Mouse (Mus musculus) gonadal fat pad, adult 2 months (tissue): ENCODE measurements at regions not wholly inside any gene's neighbourhood (a gene's known extent, or its start where the extent isn't known, plus 50 kb on each side); places are given as distances from the start of the nearest gene placed in this dataset.

Source experiments
- DNase-seq: peaks from one replicate; pipeline ENCODE4 v3.0.0-alpha.2; 2012; ENCODE audit warnings: low read depth

- no peak for DNase-seq
Measured at GRCm38 (mm10) chr10:68842023-68842735, 118.7 kb downstream of the Tmem26 start.

GRCm38 (mm10) chr10:68844066-68844465 is 120.6 kb downstream of the Tmem26 start:
- DNase-seq = no peak

GRCm38 (mm10) chr10:68844596-68844995 is 121.2 kb downstream of the Tmem26 start:
- DNase-seq = no peak

GRCm38 (mm10) chr10:68851153-68851552 is 127.7 kb downstream of the Tmem26 start:
- DNase-seq = no peak

- DNase-seq = no peak
Measured at GRCm38 (mm10) chr10:68855934-68856891, 132.8 kb downstream of the Tmem26 start.

GRCm38 (mm10) chr10:68864606-68865378 is 141.3 kb downstream of the Tmem26 start:
- no peak for DNase-seq

- no peak for DNase-seq
Measured at GRCm38 (mm10) chr10:68865776-68866175, 142.3 kb downstream of the Tmem26 start.

- DNase-seq = no peak
Measured at GRCm38 (mm10) chr10:68867361-68867760, 143.9 kb downstream of the Tmem26 start.

- no peak for DNase-seq
Measured at GRCm38 (mm10) chr10:68872102-68872501, 148.7 kb downstream of the Tmem26 start.

GRCm38 (mm10) chr10:68875641-68876040 is 152.2 kb downstream of the Tmem26 start:
- DNase-seq = no peak

- no peak for DNase-seq
Measured at GRCm38 (mm10) chr10:68893100-68893841, 169.8 kb downstream of the Tmem26 start.

- no peak for DNase-seq
Measured at GRCm38 (mm10) chr10:68894121-68894520, 170.7 kb downstream of the Tmem26 start.

- DNase-seq = no peak
Measured at GRCm38 (mm10) chr10:68897524-68897923, 174.1 kb downstream of the Tmem26 start.

GRCm38 (mm10) chr10:68901168-68901567 is 177.7 kb downstream of the Tmem26 start:
- DNase-seq = no peak

GRCm38 (mm10) chr10:68902670-68903069 is 179.2 kb downstream of the Tmem26 start:
- no peak for DNase-seq

GRCm38 (mm10) chr10:68904337-68904736 is 180.9 kb downstream of the Tmem26 start:
- no peak for DNase-seq

GRCm38 (mm10) chr10:68908236-68908635 is 184.8 kb downstream of the Tmem26 start:
- DNase-seq = no peak

GRCm38 (mm10) chr10:68909018-68909417 is 185.6 kb downstream of the Tmem26 start:
- DNase-seq = no peak

GRCm38 (mm10) chr10:68916147-68916546 is 192.7 kb downstream of the Tmem26 start:
- no peak for DNase-seq

- DNase-seq = no peak
Measured at GRCm38 (mm10) chr10:68935843-68936242, 212.4 kb downstream of the Tmem26 start.

- no peak for DNase-seq
Measured at GRCm38 (mm10) chr10:68943239-68943638, 208.0 kb upstream of the Rhobtb1 start.
